Mouse (Mus musculus): ENCODE results near the gene Nrbf2. TPM values are rescaled to one million over a fixed set of nuclear protein-coding genes. Genes with fewer than 3 reads are reported as not detected.
A peak's percentile ranks its signal among the peaks of the same experiment; 100 is the strongest.

Nrbf2 gene
- polyA plus RNA-seq, 1 experiment from 2014 or later: 47.5 TPM

GRCm38 (mm10) chr10:67295938-67296466 lies 10.9 kb upstream of the Nrbf2 start:
- no peak for DNase-seq (ENCODE audit: low spot score)

GRCm38 (mm10) chr10:67295331-67295730 lies 10.2 kb upstream of the Nrbf2 start:
- no peak for DNase-seq (ENCODE audit: low spot score)

GRCm38 (mm10) chr10:67291087-67291486 lies 6.0 kb upstream of the Nrbf2 start:
- no peak for DNase-seq (ENCODE audit: low spot score)

GRCm38 (mm10) chr10:67290622-67291021 lies 5.5 kb upstream of the Nrbf2 start:
- DNase-seq (ENCODE audit: low spot score): no peak

GRCm38 (mm10) chr10:67287877-67288276 lies 2.8 kb upstream of the Nrbf2 start:
- DNase-seq (ENCODE audit: low spot score): no peak

- DNase-seq (ENCODE audit: low spot score): peak; percentile 42
Measured at GRCm38 (mm10) chr10:67284761-67285175, 337 bp downstream of the Nrbf2 start.

GRCm38 (mm10) chr10:67284311-67284710 lies 794 bp downstream of the Nrbf2 start:
- DNase-seq (ENCODE audit: low spot score): no peak

- DNase-seq (ENCODE audit: low spot score): no peak
Measured at GRCm38 (mm10) chr10:67283516-67283915, 1.6 kb downstream of the Nrbf2 start.

GRCm38 (mm10) chr10:67282531-67282930 lies 2.6 kb downstream of the Nrbf2 start:
- no peak for DNase-seq (ENCODE audit: low spot score)

- no peak for DNase-seq (ENCODE audit: low spot score)
Measured at GRCm38 (mm10) chr10:67281852-67282251, 3.3 kb downstream of the Nrbf2 start.

- DNase-seq (ENCODE audit: low spot score): no peak
Measured at GRCm38 (mm10) chr10:67275916-67276315, 9.2 kb downstream of the Nrbf2 start.

- peak; percentile 38 for DNase-seq (ENCODE audit: low spot score)
Measured at GRCm38 (mm10) chr10:67264852-67265251, 20.3 kb downstream of the Nrbf2 start.

GRCm38 (mm10) chr10:67253115-67253514 lies 32.0 kb downstream of the Nrbf2 start:
- no peak for DNase-seq (ENCODE audit: low spot score)

- DNase-seq (ENCODE audit: low spot score): no peak
Measured at GRCm38 (mm10) chr10:67252353-67252752, 32.8 kb downstream of the Nrbf2 start.

GRCm38 (mm10) chr10:67250846-67251245 lies 34.3 kb downstream of the Nrbf2 start:
- DNase-seq (ENCODE audit: low spot score): no peak

- no peak for DNase-seq (ENCODE audit: low spot score)
Measured at GRCm38 (mm10) chr10:67249486-67249885, 35.6 kb downstream of the Nrbf2 start.

GRCm38 (mm10) chr10:67247145-67247544 lies 38.0 kb downstream of the Nrbf2 start:
- DNase-seq (ENCODE audit: low spot score): peak; percentile 52

- DNase-seq (ENCODE audit: low spot score): no peak
Measured at GRCm38 (mm10) chr10:67230439-67230838, 54.7 kb downstream of the Nrbf2 start.

- no peak for DNase-seq (ENCODE audit: low spot score)
Measured at GRCm38 (mm10) chr10:67226543-67226942, 58.6 kb downstream of the Nrbf2 start.

GRCm38 (mm10) chr10:67226109-67226508 lies 59.0 kb downstream of the Nrbf2 start:
- no peak for DNase-seq (ENCODE audit: low spot score)

GRCm38 (mm10) chr10:67225528-67225927 lies 59.6 kb downstream of the Nrbf2 start:
- DNase-seq (ENCODE audit: low spot score): no peak

- no peak for DNase-seq (ENCODE audit: low spot score)
Measured at GRCm38 (mm10) chr10:67223942-67224341, 61.2 kb downstream of the Nrbf2 start.

- no peak for DNase-seq (ENCODE audit: low spot score)
Measured at GRCm38 (mm10) chr10:67221284-67221683, 63.8 kb downstream of the Nrbf2 start.

GRCm38 (mm10) chr10:67220251-67220650 lies 64.9 kb downstream of the Nrbf2 start:
- no peak for DNase-seq (ENCODE audit: low spot score)
